Mouse (Mus musculus) G1E (cell line): ENCODE measurements around the gene Vkorc1.

Experiments
- CTCF ChIP-seq: IDR thresholded peaks from 2 replicates; pipeline ENCODE4 v1.5.1; 2012; ENCODE audit warnings: low read depth, low read length, inconsistent platforms, mixed read lengths
- GATA2 ChIP-seq: IDR thresholded peaks from 2 replicates; pipeline ENCODE4 v1.6.1; 2012; ENCODE audit warnings: low read depth, low read length, inconsistent platforms, borderline replicate concordance

DNA sequence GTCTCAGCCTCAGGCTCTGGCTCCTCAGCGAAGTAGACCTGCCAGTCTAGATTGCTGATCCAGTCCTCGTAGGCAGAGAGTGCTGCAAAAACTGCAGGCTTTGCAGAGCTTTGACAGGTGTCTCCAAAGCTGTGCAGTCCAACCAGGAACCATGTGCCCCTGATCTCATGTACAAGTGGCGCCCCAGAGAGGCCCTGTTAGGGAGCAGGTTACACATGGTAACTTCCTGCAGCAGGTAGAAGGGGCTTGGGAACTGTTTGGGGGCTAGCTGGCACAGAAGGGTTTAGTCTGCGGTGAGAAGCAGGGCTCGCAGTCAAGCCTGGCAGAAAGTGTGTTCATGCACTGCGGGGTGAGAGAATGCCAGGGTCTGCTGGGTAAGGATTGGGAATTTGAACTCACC is 8.9 kb downstream of the Vkorc1 start:
- TF ChIP-seq CTCF = no peak
- no peak for TF ChIP-seq GATA2
